Mouse (Mus musculus) hindbrain, embryonic 15.5 days (tissue): ENCODE data around the gene Jmjd4. TPM values are rescaled to one million over a fixed set of nuclear protein-coding genes. Genes with fewer than 3 reads are reported as not detected.

Experiments used
- ATAC-seq: fragments of 200-750 bp; cut with Nextera tagmentation; 2 replicates; pipeline ENCODE4 v1.8.0; 2017; ENCODE audit warnings: low read depth, moderate number of reproducible peaks, moderate TSS enrichment; ENCODE audit not compliant: low FRiP score
- H3K27ac ChIP-seq: fragments of 300-500 bp; sonication (generic); replicated peaks from 2 replicates; pipeline ENCODE4 v1.5.1; 2015; ENCODE audit warnings: mild to moderate bottlenecking, inconsistent platforms
- H3K27me3 ChIP-seq: fragments of 300-500 bp; sonication (generic); 2 replicates; pipeline ENCODE4 v1.6.1; 2015; ENCODE audit warnings: control low read depth, inconsistent platforms
- H3K36me3 ChIP-seq: fragments of 300-500 bp; sonication (generic); 2 replicates; pipeline ENCODE4 v1.6.1; 2015; ENCODE audit warnings: control low read depth, inconsistent platforms
- H3K4me1 ChIP-seq: fragments of 300-500 bp; sonication (generic); replicated peaks from 2 replicates; pipeline ENCODE4 v1.6.1; 2015; ENCODE audit warnings: control low read depth, inconsistent platforms
- H3K4me2 ChIP-seq: fragments of 300-500 bp; sonication (generic); 2 replicates; pipeline ENCODE4 v1.6.1; 2015; ENCODE audit warnings: moderate library complexity, mild to moderate bottlenecking, inconsistent platforms
- H3K4me3 ChIP-seq: fragments of 300-500 bp; sonication (generic); 2 replicates; pipeline ENCODE4 v1.5.1; 2015; ENCODE audit warnings: mild to moderate bottlenecking, inconsistent platforms
- H3K9ac ChIP-seq: fragments of 300-500 bp; sonication (generic); 2 replicates; pipeline ENCODE4 v1.6.1; 2015; ENCODE audit warnings: inconsistent platforms
- H3K9me3 ChIP-seq: fragments of 300-500 bp; sonication (generic); 2 replicates; pipeline ENCODE4 v1.6.1; 2016; ENCODE audit warnings: control low read depth, inconsistent platforms
- WGBS: fragments of 180-500 bp; shearing (Covaris S2); methylation state at CpG from one replicate; pipeline ENCODE4 v1.1.7; 2015; 5-methylcytosine and 5-hydroxymethylcytosine counted together
- polyA plus RNA-seq: library from polyadenylated mRNA; unstranded; fragments of >200 nt; fragmentation: Nextera tagmentation; extraction: Ambion mirVana; gene quantifications from 2 replicates; pipeline ENCODE4 v1.2.1, GENCODE M21; 2015

Gene Jmjd4
- 18.2 and 18.8 TPM in 2 replicates for polyA plus RNA-seq

DNA sequence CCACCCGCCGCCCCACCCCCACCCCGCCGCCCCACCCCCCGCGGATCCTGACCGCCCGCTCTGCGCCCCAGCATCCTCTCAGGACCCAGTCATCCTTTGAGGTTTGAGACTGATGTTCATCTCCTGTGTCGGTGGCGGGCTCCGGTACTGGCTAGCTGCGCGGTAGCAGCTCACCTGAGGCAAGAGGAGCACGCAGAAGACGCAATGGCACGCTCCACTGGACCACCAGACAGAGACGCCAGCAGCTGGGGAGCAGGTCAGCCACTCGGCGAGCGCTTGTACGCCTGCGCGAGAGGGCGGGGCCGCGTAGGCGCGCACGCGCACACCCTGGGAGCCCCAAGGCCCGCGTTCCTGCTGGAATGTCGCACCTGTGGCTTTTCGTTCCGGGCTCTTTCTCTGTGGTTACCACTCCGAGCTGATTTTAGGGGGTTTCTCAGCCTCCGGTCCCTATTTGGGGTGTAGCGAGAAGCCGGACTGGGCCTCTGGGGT lies at the start of gene Jmjd4:
TSS of gene Jmjd4 (plus strand) at position 305 of the 489 bp plus-strand sequence.
- WGBS, result under 1% methylated on average over 34 of the region's 40 CpGs
- no peaks in the 10 kb centered on the region for H3K27me3 ChIP-seq
- peak within 1 kb of the TSS; percentile 94 for H3K27ac ChIP-seq
- H3K9me3 ChIP-seq, result no peaks in the 10 kb centered on the region
- H3K9ac ChIP-seq, result peak within 1 kb of the TSS; percentile 61
- H3K4me2 ChIP-seq, result peak within 1 kb of the TSS; percentile 62
- ATAC-seq, result peak; percentile 96
- H3K4me3 ChIP-seq, result peak within 1 kb of the TSS; percentile 74
- H3K36me3 ChIP-seq, result peaks cover 24% of the 10 kb centered on the region
- H3K4me1 ChIP-seq, result peaks cover 27% of the 10 kb centered on the region

DNA sequence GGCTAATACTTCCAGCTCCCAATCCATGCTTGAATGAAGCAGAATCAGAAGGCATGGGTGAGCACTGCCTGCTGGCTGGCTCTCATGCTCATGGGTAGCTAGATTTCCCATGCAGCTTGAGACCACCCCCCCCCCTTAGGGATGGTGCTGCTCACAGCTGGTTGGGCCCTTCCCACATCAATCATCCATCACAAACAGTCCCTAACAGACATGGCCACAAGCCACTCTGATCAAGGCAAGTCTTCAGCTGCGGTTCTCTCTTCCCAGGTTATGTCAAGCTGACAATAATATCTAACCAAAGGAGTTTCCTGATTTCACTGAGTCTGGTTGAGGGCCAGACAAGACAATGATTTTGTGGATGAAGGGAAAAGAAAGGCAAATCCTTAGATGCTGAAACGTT lies 49.0 kb upstream of the Jmjd4 start:
- no peak overlapping the region for H3K9ac ChIP-seq
- no peak overlapping the region for H3K4me2 ChIP-seq

GRCm38 (mm10) chr11:59405761-59406160 lies 44.1 kb upstream of the Jmjd4 start:
- H3K27me3 ChIP-seq, result no peaks in the 10 kb centered on the region
- H3K9me3 ChIP-seq, result no peaks in the 10 kb centered on the region
- H3K4me1 ChIP-seq, result no peaks in the 10 kb centered on the region
- H3K9ac ChIP-seq, result no peak overlapping the region
- ATAC-seq, result no peak
- H3K36me3 ChIP-seq, result peaks cover 39% of the 10 kb centered on the region
- no peak overlapping the region for H3K4me2 ChIP-seq
- H3K4me3 ChIP-seq, result no peak overlapping the region
- 64% methylated on average over 1 of the region's 1 CpGs for WGBS
- H3K27ac ChIP-seq, result no peak overlapping the region

More for the DNA sequence above, 49.0 kb upstream of the Jmjd4 start:
- Histone ChIP-seq H3K4me1 (no peaks in the 10 kb centered on the region), H3K36me3 (peaks cover 17% of the 10 kb centered on the region), H3K27ac (no peak overlapping the region), H3K27me3 (no peaks in the 10 kb centered on the region), H3K4me3 (no peak overlapping the region), H3K9me3 (no peaks in the 10 kb centered on the region)
- no peak for ATAC-seq
- WGBS, result 78% methylated on average over 2 of the region's 2 CpGs

DNA sequence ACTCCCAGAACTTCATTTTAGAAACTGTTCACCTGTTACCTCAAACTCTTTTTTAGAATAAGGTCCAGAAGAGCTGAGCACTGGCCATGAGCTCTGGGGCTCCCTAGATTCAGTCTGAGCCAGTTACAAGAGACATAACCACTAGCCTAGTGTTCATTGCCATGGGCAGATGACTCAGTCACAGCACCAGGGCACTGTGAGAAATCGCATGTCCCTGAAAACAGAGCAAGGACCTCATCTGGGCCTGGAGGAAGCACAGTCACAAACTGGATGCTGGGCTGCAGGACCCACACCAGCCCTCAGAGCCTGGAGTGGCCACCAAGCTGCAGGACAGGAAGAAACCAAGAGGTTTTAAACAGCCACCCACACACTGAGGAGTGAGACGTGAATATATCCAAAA lies 39.0 kb upstream of the Jmjd4 start:
- peaks cover 42% of the 10 kb centered on the region for H3K36me3 ChIP-seq
- no peak overlapping the region for H3K4me3 ChIP-seq
- H3K9ac ChIP-seq, result no peak overlapping the region
- no peak overlapping the region for H3K4me2 ChIP-seq
- no peak for ATAC-seq
- H3K9me3 ChIP-seq, result no peaks in the 10 kb centered on the region
- H3K4me1 ChIP-seq, result peaks cover 8% of the 10 kb centered on the region
- H3K27ac ChIP-seq, result no peak overlapping the region
- no peaks in the 10 kb centered on the region for H3K27me3 ChIP-seq
- WGBS, result 90% methylated on average over 2 of the region's 2 CpGs

GRCm38 (mm10) chr11:59412058-59412457 lies 37.8 kb upstream of the Jmjd4 start:
- Histone ChIP-seq H3K27ac (0 out of 2 replicates have a peak overlapping the region, but pooled peaks have one; percentile 25), H3K36me3 (peaks cover 33% of the 10 kb centered on the region), H3K9me3 (no peaks in the 10 kb centered on the region), H3K4me2 (no peak overlapping the region), H3K4me3 (no peak overlapping the region), H3K27me3 (no peaks in the 10 kb centered on the region), H3K4me1 (peaks cover 8% of the 10 kb centered on the region), H3K9ac (no peak overlapping the region)
- 65% methylated on average over 6 of the region's 6 CpGs for WGBS
- no peak for ATAC-seq

DNA sequence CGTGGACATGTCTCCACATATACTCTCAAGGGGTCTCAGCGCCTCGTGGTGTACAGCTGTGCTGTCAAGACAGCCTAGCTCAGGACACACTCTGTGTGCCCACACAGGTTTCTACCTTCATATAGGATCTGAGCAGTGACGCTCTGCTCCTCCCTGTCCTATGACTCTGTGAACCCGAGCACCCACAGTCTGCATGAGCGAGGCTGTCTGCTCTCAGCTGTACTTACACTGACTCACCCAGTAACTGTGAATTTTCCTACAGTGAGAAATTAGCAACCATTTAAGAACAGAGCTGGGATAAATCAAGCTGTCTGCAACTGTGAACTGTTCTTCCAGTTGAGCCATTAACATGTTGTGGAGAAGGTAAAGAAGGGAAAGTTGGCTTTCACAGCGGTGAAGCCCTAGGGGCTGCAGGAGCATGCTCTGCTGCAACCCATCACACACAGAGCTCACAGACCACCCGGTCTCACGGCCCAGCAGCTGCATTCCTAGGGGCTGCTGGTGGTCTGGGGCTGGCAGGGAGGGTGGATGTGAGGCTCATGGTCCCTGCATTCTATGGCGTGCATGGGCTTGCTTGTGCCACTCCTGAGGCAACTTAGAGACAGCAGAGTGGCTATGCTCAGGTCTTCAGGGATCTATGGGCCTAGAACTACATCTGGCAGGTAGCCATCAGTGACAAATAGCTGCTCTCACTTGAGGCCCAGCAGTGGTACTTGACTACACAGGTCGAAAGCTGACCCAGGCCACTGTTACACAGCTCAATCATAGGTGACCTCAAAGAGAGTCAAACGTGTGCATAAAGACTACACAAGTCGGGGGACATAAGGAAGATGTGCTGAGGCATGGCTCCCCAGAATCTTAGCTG lies 36.6 kb upstream of the Jmjd4 start:
- peaks cover 27% of the 10 kb centered on the region for H3K36me3 ChIP-seq

GRCm38 (mm10) chr11:59418708-59419107 lies 31.1 kb upstream of the Jmjd4 start:
- Histone ChIP-seq H3K9ac (no peak overlapping the region), H3K4me2 (no peak overlapping the region), H3K4me3 (no peak overlapping the region), H3K36me3 (peaks cover 53% of the 10 kb centered on the region), H3K4me1 (no peaks in the 10 kb centered on the region; the same call in 1 of the 2 replicates), H3K9me3 (no peaks in the 10 kb centered on the region), H3K27me3 (no peaks in the 10 kb centered on the region), H3K27ac (no peak overlapping the region)
- ATAC-seq, result no peak
- 93% methylated on average over 5 of the region's 5 CpGs for WGBS

More for the DNA sequence above, 36.6 kb upstream of the Jmjd4 start:
- no peak for ATAC-seq
- WGBS, result 89% methylated on average over 13 of the region's 13 CpGs
- Histone ChIP-seq H3K4me1 (peaks cover 8% of the 10 kb centered on the region), H3K27me3 (no peaks in the 10 kb centered on the region), H3K27ac (no peak overlapping the region), H3K4me2 (no peak overlapping the region), H3K9me3 (no peaks in the 10 kb centered on the region), H3K9ac (no peak overlapping the region), H3K4me3 (no peak overlapping the region)

- Histone ChIP-seq H3K4me2 (no peak overlapping the region), H3K4me3 (no peak overlapping the region), H3K27me3 (no peaks in the 10 kb centered on the region), H3K9ac (no peak overlapping the region), H3K9me3 (no peaks in the 10 kb centered on the region), H3K36me3 (peaks cover 52% of the 10 kb centered on the region), H3K4me1 (0 out of 2 replicates have a peak, but pooled peaks cover 4% of the 10 kb centered on the region), H3K27ac (no peak overlapping the region)
- ATAC-seq, result no peak
- WGBS, result 86% methylated on average over 8 of the region's 8 CpGs
These were observed 28.4 kb upstream of the Jmjd4 start for GRCm38 (mm10) chr11:59421436-59421835.

DNA sequence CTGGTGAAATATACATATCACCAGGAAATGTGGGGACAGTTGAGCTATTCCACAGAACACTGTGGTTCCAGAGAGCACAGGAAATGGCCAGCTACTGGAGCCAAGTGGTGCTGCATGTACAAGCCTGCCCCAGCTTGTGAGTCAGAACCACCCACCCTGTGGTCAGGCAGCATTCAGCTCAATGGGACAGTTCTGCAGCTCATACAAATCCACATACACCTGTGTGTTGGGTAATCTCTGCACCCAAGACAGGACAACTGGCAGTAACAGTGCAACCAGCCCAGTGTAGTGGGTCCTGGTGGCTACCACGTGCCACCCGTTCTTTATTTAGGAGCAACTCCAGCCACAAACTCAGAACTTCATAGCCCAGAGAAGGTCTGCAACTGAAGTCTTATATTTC lies 27.9 kb upstream of the Jmjd4 start:
- H3K4me2 ChIP-seq, result no peak overlapping the region
- ATAC-seq, result no peak
- H3K27me3 ChIP-seq, result no peaks in the 10 kb centered on the region
- H3K9me3 ChIP-seq, result no peaks in the 10 kb centered on the region
- 0 out of 2 replicates have a peak, but pooled peaks cover 4% of the 10 kb centered on the region for H3K4me1 ChIP-seq
- H3K9ac ChIP-seq, result no peak overlapping the region
- 88% methylated on average over 2 of the region's 2 CpGs for WGBS
- no peak overlapping the region for H3K4me3 ChIP-seq
- peaks cover 58% of the 10 kb centered on the region for H3K36me3 ChIP-seq
- H3K27ac ChIP-seq, result no peak overlapping the region

GRCm38 (mm10) chr11:59423010-59423588 lies 26.7 kb upstream of the Jmjd4 start:
- no peaks in the 10 kb centered on the region for H3K27me3 ChIP-seq
- no peak overlapping the region for H3K4me3 ChIP-seq
- 76% methylated on average over 5 of the region's 5 CpGs for WGBS
- no peak overlapping the region for H3K4me2 ChIP-seq
- H3K4me1 ChIP-seq, result 0 out of 2 replicates have a peak, but pooled peaks cover 4% of the 10 kb centered on the region
- no peaks in the 10 kb centered on the region for H3K9me3 ChIP-seq
- no peak overlapping the region for H3K9ac ChIP-seq
- no peak for ATAC-seq
- H3K27ac ChIP-seq, result no peak overlapping the region
- H3K36me3 ChIP-seq, result peaks cover 64% of the 10 kb centered on the region

GRCm38 (mm10) chr11:59425671-59426101 lies 24.2 kb upstream of the Jmjd4 start:
- H3K27ac ChIP-seq, result no peak overlapping the region
- ATAC-seq, result no peak
- peaks cover 53% of the 10 kb centered on the region for H3K36me3 ChIP-seq
- H3K27me3 ChIP-seq, result no peaks in the 10 kb centered on the region
- no peaks in the 10 kb centered on the region for H3K9me3 ChIP-seq
- 64% methylated on average over 7 of the region's 7 CpGs for WGBS
- no peak overlapping the region for H3K9ac ChIP-seq
- H3K4me3 ChIP-seq, result no peak overlapping the region
- H3K4me1 ChIP-seq, result 0 out of 2 replicates have a peak, but pooled peaks cover 4% of the 10 kb centered on the region
- H3K4me2 ChIP-seq, result no peak overlapping the region

DNA sequence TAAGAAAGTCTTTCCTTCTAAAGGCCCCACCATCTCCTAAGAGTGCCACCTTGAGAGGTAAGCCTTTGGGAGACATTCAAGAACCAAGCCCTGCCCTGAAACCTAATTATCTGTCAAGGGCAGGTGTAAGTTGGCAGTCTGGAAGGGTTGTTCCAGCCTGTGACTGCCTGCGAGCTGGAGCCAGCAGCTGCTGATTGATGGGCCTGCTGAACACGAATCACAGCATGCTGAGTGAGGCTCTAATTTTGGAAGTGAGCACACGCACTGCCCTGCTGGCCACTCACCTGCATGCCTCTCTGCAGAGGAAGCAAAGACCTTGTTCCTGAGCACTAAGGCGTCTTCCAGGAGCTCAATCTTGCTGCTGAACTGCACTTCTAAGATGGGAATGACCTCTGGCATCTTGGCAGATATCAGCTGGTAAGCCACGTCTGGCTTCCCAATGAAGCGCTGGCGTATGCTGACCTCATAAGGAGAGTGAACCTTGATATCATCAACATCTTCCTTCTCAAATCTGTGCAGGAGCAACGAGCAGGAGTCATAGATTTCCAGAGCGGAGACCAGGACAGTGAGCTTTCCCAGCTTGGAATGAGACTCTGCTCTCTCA lies 21.7 kb upstream of the Jmjd4 start:
- Histone ChIP-seq H3K9me3 (no peaks in the 10 kb centered on the region), H3K4me2 (no peak overlapping the region), H3K27me3 (no peaks in the 10 kb centered on the region), H3K4me3 (no peak overlapping the region), H3K4me1 (0 out of 2 replicates have a peak, but pooled peaks cover 8% of the 10 kb centered on the region), H3K36me3 (peaks cover 57% of the 10 kb centered on the region), H3K27ac (no peak overlapping the region), H3K9ac (no peak overlapping the region)
- ATAC-seq, result no peak
- 87% methylated on average over 9 of the region's 9 CpGs for WGBS
